Mouse (Mus musculus) limb, embryonic 10.5 days (tissue): ENCODE measurements around the gene Pkp3. TPM values are rescaled to one million over a fixed set of nuclear protein-coding genes. Genes with fewer than 3 reads are reported as not detected.

Experiments used
- DNase-seq: peaks from one replicate; pipeline ENCODE4 v3.0.0-alpha.2; 2017; ENCODE audit warnings: low spot score
- H3K27ac ChIP-seq: fragments of 300-500 bp; sonication (generic); 2 replicates; pipeline ENCODE4 v1.5.1; 2016; ENCODE audit warnings: mild to moderate bottlenecking
- H3K27me3 ChIP-seq: fragments of 300-500 bp; sonication (generic); 2 replicates; pipeline ENCODE4 v1.6.1; 2016; ENCODE audit warnings: low read depth, mild to moderate bottlenecking; ENCODE audit not compliant: poor library complexity, severe bottlenecking
- H3K36me3 ChIP-seq: fragments of 300-500 bp; sonication (generic); 2 replicates; pipeline ENCODE4 v1.6.1; 2016; ENCODE audit warnings: mild to moderate bottlenecking, moderate library complexity
- H3K4me1 ChIP-seq: fragments of 300-500 bp; sonication (generic); 2 replicates; pipeline ENCODE4 v1.6.1; 2016
- H3K4me3 ChIP-seq: fragments of 300-500 bp; sonication (generic); 2 replicates; pipeline ENCODE4 v1.5.1; 2016; ENCODE audit warnings: mild to moderate bottlenecking, moderate library complexity
- H3K9me3 ChIP-seq: fragments of 300-500 bp; sonication (generic); replicated peaks from 2 replicates; pipeline ENCODE4 v1.6.1; 2016; ENCODE audit warnings: mild to moderate bottlenecking
- WGBS: fragments of 180-500 bp; shearing (Covaris S2); methylation state at CpG from one replicate; pipeline ENCODE4 v1.1.7; 2016; 5-methylcytosine and 5-hydroxymethylcytosine counted together
- polyA plus RNA-seq: library from polyadenylated mRNA; unstranded; fragments of >200 nt; fragmentation: Nextera tagmentation; extraction: Ambion mirVana; gene quantifications from 2 replicates; pipeline ENCODE4 v1.2.1, GENCODE M21; 2016

The Pkp3 gene
- polyA plus RNA-seq, 1 experiment from 2014 or later: 8.2 TPM

DNA sequence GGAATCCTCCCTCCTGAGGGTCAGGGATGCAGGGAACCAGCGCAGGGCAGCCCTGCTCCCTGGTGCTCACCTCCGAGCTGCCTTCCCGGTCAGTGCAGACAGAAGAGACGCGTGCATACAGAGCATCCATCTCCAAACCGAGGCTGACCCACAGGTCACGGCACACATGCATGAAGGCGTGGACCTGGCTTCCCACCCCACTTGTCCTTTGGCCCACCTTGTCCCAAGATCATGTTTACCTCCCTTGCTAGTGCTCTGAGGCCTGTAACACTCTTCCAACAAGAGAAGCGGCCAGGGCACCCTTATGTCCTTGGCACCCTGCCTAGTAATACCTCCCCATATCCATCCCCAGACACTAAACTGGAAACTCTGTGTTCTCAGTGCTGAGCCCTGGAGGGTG is 37.9 kb downstream of the Pkp3 start:
- Histone ChIP-seq H3K27ac (no peak overlapping the region), H3K4me3 (no peak overlapping the region), H3K9me3 (no peaks in the 10 kb centered on the region), H3K36me3 (no peaks in the 10 kb centered on the region), H3K4me1 (peaks cover 2% of the 10 kb centered on the region; the same call in 1 of the 2 replicates), H3K27me3 (peaks cover 35% of the 10 kb centered on the region)
- WGBS: 88% methylated on average over 9 of the region's 9 CpGs
- no peak for DNase-seq

DNA sequence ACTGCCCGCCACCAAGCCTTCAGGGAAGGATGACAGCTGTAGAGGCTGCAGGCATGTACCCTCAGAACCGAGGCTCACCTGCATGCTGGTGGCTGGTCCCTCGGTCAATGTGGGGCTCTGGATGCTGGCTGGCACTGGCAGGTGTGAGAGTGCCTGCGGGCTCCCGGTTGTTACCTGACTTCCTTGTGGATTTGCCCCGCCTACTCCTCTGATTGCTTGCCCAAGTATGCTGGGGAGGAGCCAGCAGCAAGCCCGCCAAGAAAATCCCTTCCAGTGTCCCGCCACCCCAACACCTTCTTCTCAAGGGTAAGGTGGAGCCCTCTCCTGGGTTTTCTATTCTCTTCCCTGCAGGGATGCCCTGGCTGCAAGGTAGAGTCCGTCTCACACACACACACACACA is 39.6 kb downstream of the Pkp3 start, which contains the start of gene Ano9:
Gene Ano9 (minus strand): TSS at position 171 of the 400 bp plus-strand sequence.
- Histone ChIP-seq H3K27ac (no peak within 1 kb of the TSS), H3K4me3 (peak within 1 kb of the TSS; percentile 13), H3K9me3 (no peaks in the 10 kb centered on the region), H3K36me3 (no peaks in the 10 kb centered on the region), H3K27me3 (peaks cover 35% of the 10 kb centered on the region), H3K4me1 (peaks cover 6% of the 10 kb centered on the region; the same call in 1 of the 2 replicates)
- WGBS: 10% methylated on average over 9 of the region's 9 CpGs
- no peak for DNase-seq

DNA sequence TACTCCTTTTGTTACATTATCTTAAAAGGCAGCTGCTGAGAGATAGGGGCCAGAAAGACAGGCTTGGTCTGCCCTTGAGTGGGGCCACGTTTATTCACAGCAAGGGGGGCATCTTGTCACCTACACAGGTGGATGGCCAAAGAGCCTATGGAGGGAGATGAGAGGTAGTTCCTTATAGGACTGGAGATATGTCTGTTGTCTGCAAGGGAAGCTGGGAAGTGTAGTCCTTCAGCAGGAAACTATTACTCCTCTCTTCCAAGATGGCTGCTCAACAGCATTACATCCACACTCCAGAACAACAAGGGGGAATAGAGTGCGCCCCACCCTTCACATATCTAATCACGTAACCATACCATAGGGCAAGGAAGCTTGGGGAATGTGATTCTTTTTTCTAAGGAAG is 41.5 kb downstream of the Pkp3 start:
- 80% methylated on average over 3 of the region's 3 CpGs for WGBS
- no peaks in the 10 kb centered on the region for H3K36me3 ChIP-seq
- H3K9me3 ChIP-seq: no peaks in the 10 kb centered on the region
- peaks cover 18% of the 10 kb centered on the region for H3K4me1 ChIP-seq
- peaks cover 35% of the 10 kb centered on the region for H3K27me3 ChIP-seq
- H3K4me3 ChIP-seq: no peak overlapping the region
- H3K27ac ChIP-seq: no peak overlapping the region
- DNase-seq: no peak

DNA sequence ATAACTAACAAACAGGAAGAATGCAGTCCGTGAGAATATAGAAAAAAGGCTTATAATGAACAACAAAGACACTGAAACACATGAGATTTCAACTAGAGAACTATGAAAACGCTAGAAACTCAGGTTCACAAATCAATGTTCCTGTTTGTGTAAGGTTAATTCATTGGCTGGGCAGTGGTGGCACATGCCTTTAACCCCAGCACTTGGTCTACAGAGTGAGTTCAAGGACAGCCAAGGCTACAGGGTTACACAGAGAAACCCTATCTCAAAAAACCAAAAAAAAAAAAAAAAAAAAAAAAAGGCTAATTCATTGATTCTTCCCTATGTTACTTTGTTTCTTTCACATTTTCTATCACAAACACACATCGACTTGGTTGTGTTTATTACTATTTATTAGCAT is 42.6 kb downstream of the Pkp3 start:
- H3K27me3 ChIP-seq: peaks cover 29% of the 10 kb centered on the region
- no peaks in the 10 kb centered on the region for H3K36me3 ChIP-seq
- no peak for DNase-seq
- no peak overlapping the region for H3K4me3 ChIP-seq
- 88% methylated on average over 3 of the region's 3 CpGs for WGBS
- no peak overlapping the region for H3K27ac ChIP-seq
- peaks cover 20% of the 10 kb centered on the region for H3K4me1 ChIP-seq
- no peaks in the 10 kb centered on the region for H3K9me3 ChIP-seq

DNA sequence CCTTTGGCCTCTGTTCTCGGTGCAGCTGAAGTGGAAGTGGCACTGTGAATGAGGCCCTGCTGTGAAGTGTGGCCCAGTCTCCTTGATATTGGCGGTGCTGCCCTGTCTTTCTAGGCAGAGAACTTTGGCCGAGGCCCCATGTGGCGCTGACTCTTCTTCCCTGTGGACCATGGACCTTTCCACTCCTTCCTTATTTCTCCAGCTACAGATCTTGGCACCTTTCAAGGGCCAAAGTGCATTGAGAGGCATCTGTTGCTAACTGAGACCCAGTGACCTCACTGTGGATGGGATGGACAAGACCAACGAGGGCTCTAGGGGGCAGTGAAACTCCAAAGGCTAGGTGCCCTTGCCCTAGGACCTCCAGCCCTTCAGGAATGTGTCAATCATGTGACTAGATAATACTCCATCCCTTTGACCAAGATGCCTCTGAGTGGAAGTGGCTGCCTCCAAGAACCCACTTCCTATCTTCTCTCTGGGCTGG is 43.1 kb downstream of the Pkp3 start:
- no peak overlapping the region for H3K4me3 ChIP-seq
- H3K9me3 ChIP-seq: no peaks in the 10 kb centered on the region
- no peak overlapping the region for H3K27ac ChIP-seq
- H3K4me1 ChIP-seq: peaks cover 20% of the 10 kb centered on the region
- H3K36me3 ChIP-seq: no peaks in the 10 kb centered on the region
- no peak for DNase-seq
- WGBS: 78% methylated on average over 5 of the region's 5 CpGs
- peaks cover 25% of the 10 kb centered on the region for H3K27me3 ChIP-seq

DNA sequence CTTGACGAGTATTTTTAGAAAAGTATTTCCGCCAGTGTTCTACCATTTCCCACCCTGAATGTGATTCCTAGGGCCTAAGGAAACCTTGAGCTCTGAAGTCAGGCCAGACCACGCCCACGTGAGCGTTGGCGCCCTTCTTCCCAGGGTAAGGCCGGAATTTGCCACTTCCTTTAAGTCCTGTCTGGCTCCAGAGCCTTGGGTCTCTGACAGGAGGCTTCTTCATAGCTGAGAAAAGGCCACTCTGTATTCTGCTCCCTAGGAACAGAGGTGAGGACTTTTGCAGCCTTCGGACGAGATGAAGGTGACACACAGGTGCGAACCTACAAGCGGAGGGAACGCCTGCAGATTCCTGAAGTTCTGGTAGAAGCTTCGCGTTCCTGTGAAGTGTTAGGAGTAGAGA is 44.2 kb downstream of the Pkp3 start, which contains the start of gene Ptdss2:
Gene Ptdss2 (plus strand): TSS at position 138 of the 400 bp plus-strand sequence.
- H3K27me3 ChIP-seq: peaks cover 14% of the 10 kb centered on the region
- H3K4me1 ChIP-seq: peaks cover 20% of the 10 kb centered on the region
- peak; percentile 36 for DNase-seq
- WGBS: 46% methylated on average over 14 of the region's 14 CpGs
- no peaks in the 10 kb centered on the region for H3K36me3 ChIP-seq
- H3K4me3 ChIP-seq: peak within 1 kb of the TSS; percentile 61
- H3K27ac ChIP-seq: peak within 1 kb of the TSS; percentile 92
- no peaks in the 10 kb centered on the region for H3K9me3 ChIP-seq

DNA sequence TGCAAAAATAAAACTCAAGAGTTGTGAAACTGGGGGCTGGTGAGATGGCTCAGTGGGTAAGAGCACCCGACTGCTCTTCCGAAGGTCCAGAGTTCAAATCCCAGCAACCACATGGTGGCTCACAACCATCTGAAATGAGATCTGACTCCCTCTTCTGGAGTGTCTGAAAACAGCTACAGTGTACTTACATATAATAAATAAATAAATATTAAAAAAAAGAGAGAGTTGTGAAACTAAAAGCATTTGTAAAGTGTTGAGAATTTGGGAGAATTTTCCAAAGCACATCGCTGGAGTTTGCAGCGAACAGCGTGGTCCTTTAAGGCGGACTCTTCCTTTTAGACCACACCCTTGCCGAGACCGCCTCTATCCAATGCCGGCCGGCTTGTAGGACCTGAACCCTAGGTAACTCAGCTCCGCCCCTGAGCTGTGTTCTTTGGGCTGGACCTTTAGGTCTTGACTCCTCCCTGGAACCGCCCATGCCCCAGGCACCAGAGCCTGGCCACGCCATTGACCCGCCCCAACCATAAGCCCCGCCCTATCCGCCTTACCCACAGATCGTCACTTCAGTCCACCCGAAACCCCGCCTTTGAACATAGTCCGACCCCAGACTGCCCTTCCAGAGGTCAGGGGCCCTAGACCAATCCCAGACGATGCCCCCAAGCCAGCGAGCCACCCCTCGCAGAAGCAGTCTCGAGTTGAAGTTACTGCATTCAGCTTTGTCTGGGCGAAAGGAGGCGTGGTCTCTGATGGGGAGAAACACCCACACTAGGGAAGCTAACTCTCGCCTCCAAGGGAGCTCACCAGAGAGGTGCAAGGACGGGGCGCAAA is 44.9 kb downstream of the Pkp3 start:
- WGBS: 2% methylated on average over 29 of the region's 29 CpGs
- DNase-seq: peak; percentile 97
- peak overlapping the region; percentile 92 for H3K27ac ChIP-seq

DNA sequence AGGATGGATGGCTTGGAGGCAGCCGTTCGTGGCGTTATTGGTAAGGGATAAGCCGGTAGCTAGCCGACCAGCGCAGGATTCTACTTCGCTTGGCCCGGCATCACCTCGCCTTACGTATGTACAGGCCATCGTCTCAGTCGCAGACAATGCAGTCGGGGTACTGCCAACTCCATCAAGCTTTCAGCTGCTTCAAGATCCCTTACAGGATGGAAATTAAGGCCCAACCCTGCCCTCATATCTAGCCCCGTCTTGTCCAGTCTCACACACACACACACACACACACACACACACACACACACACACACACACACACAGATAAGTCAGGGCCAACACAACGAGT is 45.5 kb downstream of the Pkp3 start:
- peak overlapping the region; percentile 92 for H3K27ac ChIP-seq
- no peak for DNase-seq
- H3K27me3 ChIP-seq: peaks cover 2% of the 10 kb centered on the region; the same call in 1 of the 2 replicates
- H3K4me3 ChIP-seq: peak overlapping the region; percentile 61
- 6% methylated on average over 15 of the region's 15 CpGs for WGBS
- peaks cover 18% of the 10 kb centered on the region for H3K4me1 ChIP-seq
- no peaks in the 10 kb centered on the region for H3K36me3 ChIP-seq
- H3K9me3 ChIP-seq: no peaks in the 10 kb centered on the region

More for the DNA sequence above, 44.9 kb downstream of the Pkp3 start:
- H3K9me3 ChIP-seq: no peaks in the 10 kb centered on the region
- H3K4me3 ChIP-seq: peak overlapping the region; percentile 61
- H3K4me1 ChIP-seq: peaks cover 18% of the 10 kb centered on the region
- peaks cover 7% of the 10 kb centered on the region for H3K27me3 ChIP-seq
- no peaks in the 10 kb centered on the region for H3K36me3 ChIP-seq

DNA sequence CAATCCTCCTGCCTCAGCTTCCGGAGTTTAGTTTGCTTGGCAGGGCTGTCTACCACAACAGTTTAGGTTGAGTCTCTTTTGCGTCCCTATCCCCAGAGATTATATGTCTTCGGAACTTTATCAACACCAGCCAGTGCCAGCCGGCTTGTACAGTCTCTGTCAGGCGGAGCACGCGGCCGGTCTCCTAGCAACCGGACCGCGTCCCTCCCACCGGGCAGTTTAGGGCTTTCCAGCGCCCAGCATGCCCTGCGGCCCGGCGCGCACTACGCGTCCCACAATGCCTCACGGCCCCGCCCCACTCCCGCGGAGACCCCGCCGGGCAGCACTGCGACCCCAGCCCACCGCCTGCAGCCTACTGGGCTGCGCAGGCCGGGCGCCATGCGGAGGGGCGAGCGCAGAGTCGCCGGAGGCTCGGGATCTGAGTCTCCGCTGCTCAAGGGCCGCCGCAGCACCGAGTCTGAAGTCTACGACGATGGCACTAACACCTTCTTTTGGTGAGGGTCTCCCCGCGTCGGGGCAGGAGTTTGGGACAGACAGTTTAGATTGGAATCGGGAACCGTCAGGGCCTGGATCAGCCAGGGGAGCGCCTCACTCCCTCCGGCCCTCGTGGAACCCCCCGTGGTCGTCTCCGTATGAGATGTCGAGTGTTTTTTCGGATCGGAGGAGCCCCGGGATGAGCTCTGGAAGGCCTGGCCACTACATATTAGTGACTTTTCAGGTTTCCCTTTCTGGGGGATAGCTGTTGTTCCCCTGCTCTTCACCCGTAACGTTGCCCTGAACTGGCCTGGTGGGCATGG is 53.2 kb downstream of the Pkp3 start:
- under 1% methylated on average over 59 of the region's 59 CpGs for WGBS
- no peaks in the 10 kb centered on the region for H3K9me3 ChIP-seq
- peak overlapping the region; percentile 91 for H3K27ac ChIP-seq
- H3K4me1 ChIP-seq: peaks cover 24% of the 10 kb centered on the region
- peak; percentile 97 for DNase-seq
- H3K4me3 ChIP-seq: peak overlapping the region; percentile 83
- H3K27me3 ChIP-seq: no peaks in the 10 kb centered on the region
- H3K36me3 ChIP-seq: peaks cover 23% of the 10 kb centered on the region

DNA sequence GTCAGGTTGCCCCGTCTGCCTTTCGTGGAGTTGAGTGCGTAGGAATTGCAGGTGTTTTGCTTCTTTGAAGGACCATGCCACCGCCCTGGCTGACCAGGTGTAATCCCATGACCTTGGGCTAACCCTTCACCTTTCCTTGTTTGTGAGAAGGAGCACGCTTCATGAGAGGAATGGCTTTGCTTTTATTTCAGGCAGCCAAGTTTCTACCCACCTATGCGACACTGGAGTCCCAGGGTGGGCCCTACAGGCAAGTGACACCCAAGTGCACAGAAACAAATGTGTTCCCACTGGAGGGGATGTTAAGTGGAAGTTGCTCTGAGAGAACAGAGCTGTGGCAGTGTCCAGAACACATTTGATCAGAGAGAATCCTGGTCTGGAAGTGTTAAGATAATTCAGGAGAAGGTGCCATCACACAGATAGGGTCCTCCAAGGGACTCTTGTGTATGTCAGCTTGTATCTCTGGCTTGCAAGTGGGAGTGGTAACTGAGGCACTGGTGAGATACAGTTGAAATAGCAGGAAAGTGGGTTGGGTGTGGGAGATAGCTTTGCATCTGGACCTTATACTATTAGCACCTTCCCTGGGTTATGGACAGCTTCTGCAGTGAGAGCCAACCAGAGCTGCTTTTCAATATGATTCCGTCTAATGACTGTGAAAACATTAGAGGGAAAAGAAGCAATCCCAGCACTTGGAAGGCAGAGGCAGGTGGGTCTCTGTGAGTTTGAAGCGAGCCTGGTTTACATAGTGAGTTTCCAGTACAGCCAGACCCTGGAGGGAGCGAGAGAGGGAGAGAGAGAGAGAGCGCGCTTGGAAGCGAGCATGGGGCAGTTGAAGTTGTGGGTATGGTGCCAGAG is 54.1 kb downstream of the Pkp3 start:
- Histone ChIP-seq H3K36me3 (peaks cover 32% of the 10 kb centered on the region), H3K27me3 (no peaks in the 10 kb centered on the region), H3K4me1 (peaks cover 24% of the 10 kb centered on the region), H3K4me3 (peak overlapping the region; percentile 83), H3K27ac (peak overlapping the region; percentile 91), H3K9me3 (no peaks in the 10 kb centered on the region)
- DNase-seq: no peak
- 58% methylated on average over 12 of the region's 12 CpGs for WGBS
